In the genomic region with DNA sequence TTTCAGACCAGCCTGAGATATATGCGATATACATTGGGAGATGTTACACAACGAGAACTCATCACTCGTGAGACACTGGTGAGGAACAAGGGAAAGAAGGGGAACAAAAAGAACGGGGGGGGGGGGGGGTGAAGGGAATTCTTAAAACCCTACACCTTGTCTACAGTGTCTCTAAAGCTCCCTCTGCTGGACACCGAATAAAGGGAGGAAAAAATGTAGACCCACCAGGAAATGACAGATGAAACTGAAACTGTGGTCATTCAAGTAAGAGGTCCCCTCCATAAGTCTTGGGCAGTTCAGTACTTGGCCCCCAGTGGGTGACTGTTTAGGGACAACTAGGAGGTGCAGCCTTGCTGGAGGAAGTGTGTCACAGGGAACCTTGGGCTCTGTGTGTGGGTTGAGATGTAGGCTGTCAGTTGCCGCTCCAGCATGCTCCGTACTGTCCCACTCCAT, we compare ENCODE assay signal across 1 mouse cellular context.
A peak's percentile ranks its signal among the peaks of the same experiment; 100 is the strongest.
TF ChIP-seq lines count a peak whose summit lies in the region.

No protein-coding gene starts in this region.

TF ChIP-seq in CH12.LX, 34 proteins besides CTCF, POLR2A, EP300 and RAD21 (continued from another document):
- TF ChIP-seq MEF2A (IDR thresholded peaks at IDR 0.05; ENCODE audit: borderline replicate concordance, low read depth, low read length) (peak; percentile 55), TBP (conservative IDR thresholded peaks at IDR 0.05; ENCODE audit: low read depth, low read length) (no peak), ZC3H11A (IDR thresholded peaks at IDR 0.05; ENCODE audit: low read depth, low read length) (no peak), ZMIZ1 (IDR thresholded peaks at IDR 0.05; ENCODE audit: low read depth, low read length) (no peak), SMC3 (IDR thresholded peaks at IDR 0.05; ENCODE audit: low read depth, low read length) (peak; percentile 48), ETS1 (conservative IDR thresholded peaks at IDR 0.05; ENCODE audit: low read depth, low read length) (peak; percentile 41; the same call in 1 of the 2 replicates), CHD2 (IDR thresholded peaks at IDR 0.05; ENCODE audit: low read length) (no peak), IRF4 (IDR thresholded peaks at IDR 0.05; ENCODE audit: low read depth, low read length) (peak; percentile 90), RCOR1 (conservative IDR thresholded peaks at IDR 0.05; ENCODE audit: low read depth, low read length) (0 out of 2 replicates have a peak, but pooled peaks have one; percentile 38), PAX5 (IDR thresholded peaks at IDR 0.05; ENCODE audit: low read length) (no peak), TCF12 (IDR thresholded peaks at IDR 0.05; ENCODE audit: low read depth, low read length) (peak; percentile 52; the same call in 1 of the 2 replicates), ZKSCAN1 (IDR thresholded peaks at IDR 0.05; ENCODE audit: borderline replicate concordance, low read depth, low read length) (no peak), ZNF384 (IDR thresholded peaks at IDR 0.05; ENCODE audit: low read depth, low read length) (peak; percentile 87), USF1 (IDR thresholded peaks at IDR 0.05; ENCODE audit: low read depth, low read length) (no peak), MAX (IDR thresholded peaks at IDR 0.05; ENCODE audit: low read length) (no peak), JUND (conservative IDR thresholded peaks at IDR 0.05; ENCODE audit: low read depth, low read length) (no peak), USF2 (conservative IDR thresholded peaks at IDR 0.05; ENCODE audit: low read depth, low read length) (no peak), JUN (IDR thresholded peaks at IDR 0.05; ENCODE audit: insufficient read depth, low read depth, low read length) (0 out of 2 replicates have a peak, but pooled peaks have one; percentile 24)
TF ChIP-seq in CH12.LX: peak in this region for 18.
